Mouse (Mus musculus) mesoderm, embryonic 11.5 days (tissue): ENCODE results near the gene Heatr1.
"Not testable (repeated sequence)": the region's sequence is repeated elsewhere in the genome, so short reads cannot be mapped to it uniquely, and the experiment has no call there.

Experiments
- DNase-seq: peaks from one replicate; pipeline ENCODE4 v3.0.0-alpha.2; 2012; ENCODE audit warnings: low read depth, low spot score

The Heatr1 gene

DNA sequence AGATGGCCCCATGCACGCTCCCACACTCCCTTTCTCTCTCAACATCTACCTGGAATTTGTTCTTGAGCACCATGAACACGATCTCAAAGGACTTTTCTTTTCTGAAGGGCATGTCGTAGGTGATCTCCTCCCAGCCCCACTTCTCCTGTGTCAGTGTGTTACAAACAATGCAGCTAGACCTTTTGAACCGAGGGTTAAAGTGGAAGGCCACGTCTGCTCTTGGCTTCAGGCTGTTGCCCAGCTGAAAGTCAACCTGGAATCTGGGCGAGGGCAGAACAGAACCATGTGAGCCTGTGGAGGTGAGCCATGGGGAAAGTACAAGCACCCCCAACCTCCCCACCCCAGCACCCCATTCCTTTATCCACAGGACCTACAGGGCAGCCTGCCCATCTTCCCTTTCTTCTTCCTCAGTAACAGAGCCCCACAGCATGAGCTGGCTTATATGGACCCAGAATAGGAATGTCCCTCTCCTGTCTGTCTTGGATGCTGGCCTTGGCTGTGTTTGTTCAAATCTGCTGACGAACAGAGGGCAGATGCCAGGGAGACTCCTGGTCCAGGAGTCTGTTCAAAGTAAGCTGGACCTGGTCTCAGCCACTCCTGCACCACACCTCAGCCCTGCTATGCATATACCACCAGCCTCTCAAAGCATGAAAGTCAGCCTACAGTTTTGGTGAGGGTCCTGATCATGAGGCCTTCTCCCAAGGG, 60.0 kb downstream of the Heatr1 start:
- DNase-seq, result no peak

DNA sequence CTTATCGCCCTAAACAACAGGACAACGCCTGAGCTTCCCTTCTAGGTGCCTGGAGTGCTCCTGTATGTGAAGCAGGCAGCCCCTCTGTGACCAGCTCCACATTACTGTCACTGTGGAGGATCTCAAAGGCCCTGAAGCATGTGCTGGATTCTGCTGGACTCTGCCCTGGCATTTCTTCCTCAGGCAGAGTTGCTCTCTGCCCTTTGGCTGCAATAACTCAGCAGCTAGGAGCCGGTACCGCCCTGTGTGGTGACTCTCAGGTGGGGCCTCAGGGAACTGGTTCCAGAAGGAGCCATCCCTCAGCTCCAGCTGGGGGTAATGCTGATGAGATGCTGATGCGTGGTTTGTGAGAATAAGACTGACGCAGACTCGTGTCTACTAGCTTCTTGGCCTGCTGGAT, 61.9 kb downstream of the Heatr1 start:
- no peak for DNase-seq

DNA sequence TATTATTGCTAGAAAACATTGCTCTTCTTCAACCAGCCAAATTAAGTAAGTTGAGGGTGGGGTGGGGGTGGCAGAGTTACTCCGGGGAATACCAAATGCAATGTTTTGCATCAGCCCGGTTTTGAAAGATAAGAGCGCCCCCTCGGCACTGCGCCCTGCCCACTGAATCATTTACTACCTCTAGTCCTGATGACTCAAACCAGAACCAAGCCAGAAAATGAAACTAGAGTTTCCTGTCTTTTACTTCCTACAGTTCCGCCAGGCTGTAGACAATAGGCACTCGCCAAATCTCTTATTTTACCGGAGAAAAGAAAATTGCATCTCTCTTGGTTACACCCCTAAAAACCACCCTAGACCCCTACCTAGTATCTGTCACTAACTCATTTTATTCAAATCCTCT, 65.6 kb downstream of the Heatr1 start:
- peak; percentile 13 for DNase-seq

DNA sequence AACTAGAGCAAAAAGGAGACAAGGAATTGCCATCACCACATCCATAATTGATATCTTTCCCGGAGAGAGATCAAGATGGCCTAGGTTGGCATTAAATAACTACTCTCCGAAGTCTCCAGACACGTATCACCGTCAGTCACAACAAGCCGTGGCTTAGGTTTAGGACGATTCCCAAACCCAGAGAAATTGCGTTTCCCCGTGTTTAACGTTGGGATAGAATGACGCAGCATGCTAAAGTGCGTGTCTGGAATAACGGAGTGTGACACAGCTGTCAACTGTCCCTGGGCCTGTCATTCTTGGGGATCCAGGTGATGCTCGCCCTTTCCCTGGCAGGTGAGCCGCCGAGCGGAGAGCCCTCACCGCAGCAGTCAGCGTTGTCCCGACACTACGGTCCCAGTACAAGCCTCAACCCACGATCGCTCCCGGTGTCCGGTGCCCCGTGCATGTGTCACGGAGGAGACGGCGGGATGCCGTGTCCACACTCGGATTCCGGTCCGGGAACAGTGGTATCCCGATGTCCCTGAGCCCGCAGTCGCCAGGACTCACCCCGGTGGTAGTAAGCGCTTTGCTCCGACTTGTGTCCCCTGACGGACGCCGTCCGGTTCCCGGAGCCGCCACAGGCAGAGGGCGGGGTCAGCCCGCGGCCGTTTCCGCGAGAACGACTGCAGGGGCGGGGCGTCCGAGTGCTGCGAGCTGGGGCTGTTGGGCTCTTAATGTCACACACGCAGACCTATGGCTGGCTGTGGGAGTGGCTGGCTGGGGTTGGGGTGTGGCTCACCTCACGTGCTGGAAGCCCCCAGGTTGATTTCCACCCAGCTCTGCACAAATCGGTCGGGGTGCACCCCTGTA, 66.3 kb downstream of the Heatr1 start:
- peak; percentile 86 for DNase-seq

DNA sequence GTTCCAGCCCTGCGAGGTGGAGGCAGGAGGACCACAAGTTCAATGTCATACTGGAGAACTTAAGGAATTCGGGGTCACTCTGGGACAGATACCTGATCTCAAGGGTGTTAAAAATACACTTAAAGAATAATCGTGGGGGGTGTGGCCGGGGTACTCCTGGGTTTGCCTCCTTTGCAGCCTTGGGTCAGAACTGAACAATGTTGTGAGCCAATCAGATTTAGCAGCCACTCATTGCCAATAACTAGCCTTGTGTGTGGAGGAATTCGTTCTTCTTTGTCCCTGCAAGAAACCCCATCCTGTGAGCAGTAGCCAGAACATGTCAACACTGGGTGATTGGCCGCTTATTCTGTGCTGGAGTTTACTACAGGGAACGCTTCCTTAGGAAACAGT, 66.9 kb downstream of the Heatr1 start:
- DNase-seq, result peak; percentile 31

DNA sequence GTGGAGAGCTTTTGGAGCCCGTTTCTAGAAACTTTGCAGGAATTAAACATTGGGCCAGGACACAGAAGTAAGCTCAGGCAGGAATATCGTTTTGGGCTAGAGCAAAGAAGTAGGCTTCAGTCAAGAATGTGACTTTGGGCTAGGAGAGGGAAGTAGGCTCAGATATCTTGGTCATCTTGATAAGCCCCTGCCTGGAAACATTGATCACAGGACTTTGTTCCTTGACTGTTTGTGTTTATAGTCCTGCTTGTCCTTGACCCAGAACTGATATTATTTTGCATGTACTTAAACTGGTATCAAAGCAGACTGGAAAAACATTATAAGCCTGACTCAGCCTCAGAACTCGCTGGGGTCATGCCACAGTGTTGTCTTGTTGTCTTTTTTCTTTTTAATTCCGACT, 67.8 kb downstream of the Heatr1 start:
- no peak for DNase-seq

DNA sequence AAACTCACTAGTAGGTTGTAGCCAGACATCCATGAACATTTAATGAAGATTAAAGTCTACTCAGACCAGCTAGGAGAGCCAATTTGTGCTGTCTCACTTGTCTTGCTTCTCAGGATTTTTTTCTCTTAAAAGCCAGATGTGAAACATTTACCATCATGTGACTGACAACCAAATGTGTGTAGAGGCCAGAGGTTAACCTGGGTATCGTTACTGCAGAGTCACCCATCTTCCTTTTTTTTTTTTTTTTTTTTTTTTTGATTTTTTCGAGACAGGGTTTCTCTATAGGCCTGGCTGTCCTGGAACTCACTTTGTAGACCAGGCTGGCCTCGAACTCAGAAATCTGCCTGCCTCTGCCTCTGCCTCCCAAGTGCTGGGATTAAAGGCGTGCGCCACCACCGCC, 69.3 kb downstream of the Heatr1 start:
- DNase-seq, result not testable (repeated sequence)

DNA sequence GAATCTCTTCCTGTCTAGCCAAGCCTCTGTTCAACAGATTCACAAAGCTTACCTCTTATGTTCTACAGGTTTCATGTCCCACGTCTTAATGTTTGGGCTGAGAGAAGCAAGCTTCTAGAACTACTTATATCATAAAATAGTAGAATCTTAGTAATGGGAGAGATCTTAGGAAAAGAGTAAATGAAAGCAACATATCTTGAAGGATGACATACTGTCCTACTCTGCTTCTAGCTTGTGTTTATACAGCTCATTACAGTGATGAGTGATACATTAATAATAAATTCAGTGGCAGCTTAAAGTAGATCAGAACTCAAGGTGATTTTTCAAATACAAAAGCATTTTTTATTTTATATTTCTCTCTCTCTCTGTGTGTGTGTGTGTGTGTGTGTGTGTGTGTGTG, 70.0 kb downstream of the Heatr1 start, which contains the start of gene Lgals8:
Gene Lgals8 (minus strand): TSS at position 101 of the 400 bp plus-strand sequence.
- DNase-seq, result no peak

DNA sequence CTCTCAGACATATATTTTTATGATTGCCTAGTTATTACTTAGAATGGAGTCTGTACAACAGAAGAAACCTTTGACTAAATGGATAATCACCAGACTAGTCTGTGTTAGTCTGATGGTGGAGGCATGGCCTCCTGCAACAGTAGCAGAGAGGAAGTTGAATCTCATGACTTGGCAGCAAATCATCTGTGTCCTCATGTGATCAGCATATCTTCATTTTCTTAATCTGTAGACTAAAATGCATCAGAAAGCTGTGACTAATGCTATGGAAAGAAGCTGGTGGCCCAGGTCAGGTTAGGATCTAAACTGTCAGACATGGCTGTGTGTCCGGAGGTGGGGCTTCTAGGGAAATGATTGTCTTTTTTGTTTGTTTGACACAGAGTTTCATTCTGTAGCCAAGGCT, 73.7 kb downstream of the Heatr1 start:
- no peak for DNase-seq

DNA sequence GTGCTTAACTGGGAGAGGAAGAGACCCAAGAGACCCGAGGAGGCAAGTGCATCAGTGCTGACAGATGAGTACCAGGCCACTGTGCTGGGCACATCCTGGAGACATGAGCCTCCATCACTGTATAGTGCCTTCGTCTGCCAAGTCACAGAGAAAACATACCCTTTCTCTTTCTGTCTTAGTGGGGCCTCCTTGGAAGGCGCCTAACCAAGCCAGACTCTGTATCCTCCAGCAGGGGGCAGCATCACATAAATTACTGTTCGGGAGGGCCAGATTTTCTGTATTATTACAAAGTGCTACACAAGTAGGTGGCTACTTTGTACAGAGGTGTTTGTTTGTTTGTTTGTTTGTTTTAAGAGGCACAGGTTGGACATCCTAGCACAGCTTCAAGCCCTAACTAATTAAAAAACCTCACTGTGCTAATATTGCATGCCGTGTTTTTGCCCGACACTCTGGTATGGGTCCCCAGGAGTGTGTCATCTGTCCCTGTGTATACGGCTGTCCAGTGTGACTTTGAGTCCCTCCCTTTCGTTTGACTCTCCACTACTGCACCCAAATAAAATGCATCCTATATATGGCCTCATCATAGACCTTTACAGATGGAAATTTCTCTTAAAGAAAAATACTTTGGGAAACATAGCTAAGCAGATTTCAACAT, 79.0 kb downstream of the Heatr1 start:
- DNase-seq, result peak; percentile 73

DNA sequence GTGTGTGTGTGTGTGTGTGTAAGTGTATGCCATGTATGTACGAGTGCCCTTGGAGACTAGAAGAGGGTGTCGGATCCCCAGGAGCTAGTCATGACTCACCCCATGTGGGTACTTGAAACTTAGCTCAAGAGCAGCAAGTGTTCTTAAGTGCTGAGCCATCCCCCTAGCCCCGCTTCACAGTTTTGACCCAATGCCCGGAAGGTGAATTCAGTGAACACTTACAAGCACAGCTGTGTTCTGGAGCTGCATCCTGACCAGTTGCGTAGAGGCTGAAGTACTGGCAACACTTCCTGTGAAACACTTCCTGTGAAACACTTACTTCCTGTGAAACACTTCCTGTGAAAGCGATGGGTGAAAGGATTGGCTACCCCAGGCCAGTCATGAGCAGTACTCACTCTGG, 80.4 kb downstream of the Heatr1 start:
- no peak for DNase-seq

DNA sequence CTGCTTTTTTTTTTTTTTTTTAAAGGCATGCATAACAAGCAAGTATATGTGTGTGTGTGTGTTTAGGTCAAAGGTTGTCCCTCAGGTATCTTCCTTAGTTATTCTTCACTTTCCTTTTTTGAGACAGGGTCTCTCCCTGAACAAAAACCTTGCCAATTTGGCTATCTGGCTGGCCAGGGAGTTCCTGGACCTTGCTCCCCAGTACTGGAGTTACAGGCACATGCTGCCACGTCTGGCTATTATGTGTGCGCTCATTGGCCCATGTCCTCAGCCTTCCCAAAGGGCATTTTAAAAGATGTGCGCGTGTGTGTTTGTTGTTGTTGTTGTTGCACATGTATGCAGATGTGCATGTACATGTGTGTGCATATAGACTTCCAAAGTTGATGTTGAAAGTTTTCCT, 82.1 kb downstream of the Heatr1 start:
- DNase-seq, result no peak

DNA sequence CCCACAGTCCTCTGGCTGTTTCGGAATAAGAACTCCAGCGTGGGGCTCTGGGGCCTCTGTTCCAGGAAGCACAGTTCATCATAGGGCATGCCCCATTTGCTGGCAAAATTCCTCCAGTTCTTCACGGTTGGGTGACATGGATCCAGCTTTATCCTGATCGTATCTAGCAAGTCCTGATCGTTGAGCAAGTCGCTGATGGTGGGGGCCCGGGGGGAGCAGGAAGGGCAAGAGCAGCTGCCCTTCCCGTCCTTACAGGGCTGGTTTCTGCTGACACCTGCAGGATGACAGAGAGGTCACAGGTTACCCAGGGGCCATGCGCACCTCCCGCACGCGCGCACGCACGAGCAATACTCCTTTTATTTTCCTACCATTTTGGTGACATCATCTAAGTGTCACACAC, 83.5 kb downstream of the Heatr1 start:
- DNase-seq, result no peak

DNA sequence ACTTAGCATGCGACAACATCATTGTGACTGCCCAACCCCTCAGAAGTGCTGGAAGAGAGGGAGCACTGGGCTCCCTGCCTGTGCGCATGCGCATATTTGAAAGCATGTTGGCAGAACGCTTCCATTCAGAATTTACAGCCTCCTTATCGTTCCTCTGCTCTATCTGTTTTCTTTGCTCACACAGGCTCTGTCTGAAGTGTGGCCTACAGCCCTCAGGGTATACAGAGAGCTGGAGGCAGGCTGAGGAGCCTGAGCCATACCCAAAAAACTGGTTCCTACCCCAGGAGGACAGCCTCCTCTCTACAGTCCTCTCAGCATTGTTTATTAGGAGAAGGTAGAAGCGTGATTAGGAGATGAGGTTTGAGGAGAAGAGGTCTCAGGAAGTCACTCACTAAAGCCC, 85.0 kb downstream of the Heatr1 start:
- no peak for DNase-seq

DNA sequence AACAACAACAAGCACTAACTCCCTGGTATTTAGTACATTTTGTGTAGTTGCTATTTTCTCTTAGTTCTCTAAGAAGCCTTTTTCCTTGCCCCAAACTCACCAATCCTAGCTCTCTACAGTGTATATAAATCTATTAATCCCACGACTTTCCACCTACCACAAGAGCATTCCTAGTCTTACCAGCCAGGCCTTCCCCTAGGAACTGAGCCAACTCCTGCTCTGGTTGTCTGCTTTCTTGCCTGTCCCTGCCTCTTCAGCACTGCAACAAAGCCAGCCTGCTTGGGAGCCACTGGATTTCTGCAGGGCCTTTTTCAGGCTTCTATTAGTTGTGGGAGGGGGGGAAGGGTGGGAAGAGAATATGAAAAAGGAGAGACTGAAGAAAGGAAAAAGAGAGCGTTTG, 90.4 kb downstream of the Heatr1 start:
- no peak for DNase-seq

DNA sequence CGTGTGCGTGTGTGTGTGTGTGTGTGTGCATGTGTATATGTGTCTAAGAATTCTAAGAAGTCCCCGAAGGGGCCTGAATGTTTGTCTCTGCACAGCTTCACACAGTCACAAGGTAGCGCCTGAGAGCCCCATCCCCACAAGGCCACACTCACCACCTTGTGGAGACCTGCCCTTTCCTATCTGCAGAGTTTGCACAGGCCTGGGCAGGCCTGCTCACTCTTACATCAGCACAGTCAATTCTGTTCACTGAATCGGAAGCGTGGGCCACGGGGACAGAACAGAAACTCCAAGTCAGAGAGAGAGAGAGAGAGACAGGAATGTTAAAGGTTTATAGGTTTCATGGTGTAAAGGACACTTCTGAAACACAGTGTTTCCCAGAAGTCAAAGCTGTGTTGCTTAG, 90.8 kb downstream of the Heatr1 start:
- DNase-seq, result no peak
